Mouse (Mus musculus): ENCODE measurements around the gene Rrnad1. TPM values are rescaled to one million over a fixed set of nuclear protein-coding genes. Genes with fewer than 3 reads are reported as not detected.
A peak's percentile ranks its signal among the peaks of the same experiment; 100 is the strongest.

Gene Rrnad1
- polyA plus RNA-seq, 1 experiment = 17.8 TPM

GRCm38 (mm10) chr3:87942471-87942870 lies 12.0 kb upstream of the Rrnad1 start:
- Histone ChIP-seq H3K4me1 (ENCODE audit: control insufficient read depth, insufficient read depth, low read length) (peaks cover 6% of the 10 kb centered on the region; the same call in 1 of the 2 replicates), H3K4me3 (ENCODE audit: insufficient read depth, low read length) (no peak overlapping the region), H3K27ac (ENCODE audit: insufficient read depth, low read depth, low read length) (no peak overlapping the region)
- no peak for TF ChIP-seq POLR2A (IDR thresholded peaks at IDR 0.05; ENCODE audit: borderline replicate concordance, low read depth, low read length)
- TF ChIP-seq CTCF (IDR thresholded peaks at IDR 0.05; ENCODE audit: low read depth, low read length) = no peak

- Histone ChIP-seq H3K27ac (ENCODE audit: insufficient read depth, low read depth, low read length) (no peak overlapping the region), H3K4me3 (ENCODE audit: insufficient read depth, low read length) (no peak overlapping the region), H3K4me1 (ENCODE audit: control insufficient read depth, insufficient read depth, low read length) (no peaks in the 10 kb centered on the region)
- TF ChIP-seq CTCF (IDR thresholded peaks at IDR 0.05; ENCODE audit: low read depth, low read length) (no peak), POLR2A (IDR thresholded peaks at IDR 0.05; ENCODE audit: borderline replicate concordance, low read depth, low read length) (no peak)
Measured at GRCm38 (mm10) chr3:87940611-87941010, 10.1 kb upstream of the Rrnad1 start.

GRCm38 (mm10) chr3:87935776-87936175 lies 5.3 kb upstream of the Rrnad1 start:
- no peak overlapping the region for H3K4me3 ChIP-seq (ENCODE audit: insufficient read depth, low read length)
- no peak overlapping the region for H3K27ac ChIP-seq (ENCODE audit: insufficient read depth, low read depth, low read length)
- H3K4me1 ChIP-seq (ENCODE audit: control insufficient read depth, insufficient read depth, low read length) = peaks cover 17% of the 10 kb centered on the region
- TF ChIP-seq CTCF (IDR thresholded peaks at IDR 0.05; ENCODE audit: low read depth, low read length) (peak; percentile 93), POLR2A (IDR thresholded peaks at IDR 0.05; ENCODE audit: borderline replicate concordance, low read depth, low read length) (no peak)

DNA sequence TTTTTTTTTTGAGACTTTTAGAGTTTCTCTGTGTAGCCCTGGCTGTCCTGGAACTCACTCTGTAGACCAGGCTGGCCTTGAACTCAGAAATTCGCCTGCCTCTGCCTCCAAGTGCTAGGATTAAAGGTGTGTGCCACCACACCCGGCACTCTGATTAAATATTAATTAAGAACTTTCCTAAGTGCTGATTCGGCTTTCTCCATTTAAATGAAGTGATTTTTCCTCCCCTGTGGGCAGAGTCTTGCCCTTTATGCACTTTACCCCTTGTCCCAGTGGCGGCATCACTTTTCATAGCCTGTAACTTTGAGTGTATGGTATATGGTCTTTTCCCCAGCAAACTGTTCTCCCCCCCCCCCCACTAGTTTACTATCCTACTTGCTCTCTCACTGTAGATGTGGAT lies 4.7 kb upstream of the Rrnad1 start:
- Histone ChIP-seq H3K27ac (ENCODE audit: insufficient read depth, low read depth, low read length) (no peak overlapping the region), H3K4me3 (ENCODE audit: insufficient read depth, low read length) (no peak overlapping the region), H3K4me1 (ENCODE audit: control insufficient read depth, insufficient read depth, low read length) (peaks cover 17% of the 10 kb centered on the region)
- TF ChIP-seq POLR2A (IDR thresholded peaks at IDR 0.05; ENCODE audit: borderline replicate concordance, low read depth, low read length) = no peak
- TF ChIP-seq CTCF (IDR thresholded peaks at IDR 0.05; ENCODE audit: low read depth, low read length) = no peak

- no peak for TF ChIP-seq POLR2A (IDR thresholded peaks at IDR 0.05; ENCODE audit: borderline replicate concordance, low read depth, low read length)
- TF ChIP-seq CTCF (IDR thresholded peaks at IDR 0.05; ENCODE audit: low read depth, low read length) = no peak
- H3K4me3 ChIP-seq (ENCODE audit: insufficient read depth, low read length) = no peak overlapping the region
- no peak overlapping the region for H3K27ac ChIP-seq (ENCODE audit: insufficient read depth, low read depth, low read length)
- peaks cover 17% of the 10 kb centered on the region for H3K4me1 ChIP-seq (ENCODE audit: control insufficient read depth, insufficient read depth, low read length)
Measured at GRCm38 (mm10) chr3:87934501-87934900, 4.0 kb upstream of the Rrnad1 start.

GRCm38 (mm10) chr3:87934026-87934425 lies 3.5 kb upstream of the Rrnad1 start:
- TF ChIP-seq CTCF (IDR thresholded peaks at IDR 0.05; ENCODE audit: low read depth, low read length) (no peak), POLR2A (IDR thresholded peaks at IDR 0.05; ENCODE audit: borderline replicate concordance, low read depth, low read length) (no peak)
- Histone ChIP-seq H3K4me3 (ENCODE audit: insufficient read depth, low read length) (no peak overlapping the region), H3K27ac (ENCODE audit: insufficient read depth, low read depth, low read length) (no peak overlapping the region), H3K4me1 (ENCODE audit: control insufficient read depth, insufficient read depth, low read length) (peaks cover 17% of the 10 kb centered on the region)

DNA sequence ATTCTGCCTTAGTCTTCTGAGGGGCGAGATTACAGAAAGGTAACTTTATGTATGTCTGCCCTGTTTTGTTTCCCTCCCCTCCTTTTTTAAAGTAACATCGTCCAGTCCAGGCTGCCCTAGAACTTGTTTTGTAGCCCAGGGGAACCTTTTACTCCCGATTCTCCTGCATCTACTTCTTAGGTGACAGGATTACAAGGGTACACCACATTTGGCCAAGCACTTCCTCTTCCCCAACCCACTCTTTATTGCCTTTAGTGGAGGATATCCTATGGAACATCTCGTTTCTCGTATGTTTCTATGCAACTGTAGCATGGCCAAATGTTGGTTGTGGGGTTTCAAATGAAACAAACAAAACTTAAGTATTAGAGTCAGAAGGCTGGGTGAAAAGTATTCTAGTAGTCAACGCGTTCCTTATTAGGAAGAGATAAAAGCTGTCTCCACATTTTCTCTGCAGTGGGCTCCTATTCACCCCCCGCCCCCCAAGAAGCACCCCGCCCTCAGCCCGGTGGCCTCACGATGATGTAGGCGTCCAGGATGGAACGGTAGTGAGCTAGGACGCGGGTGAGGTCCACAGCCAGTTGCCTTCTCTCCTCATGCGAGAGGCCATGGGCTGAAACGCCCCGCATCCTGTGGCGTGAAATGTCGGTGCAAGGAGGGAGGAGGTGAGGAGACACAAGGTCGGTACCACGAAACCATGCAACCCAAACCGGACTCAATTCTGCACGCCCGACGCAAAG lies 1.0 kb downstream of the Rrnad1 start:
- Histone ChIP-seq H3K27ac (ENCODE audit: insufficient read depth, low read depth, low read length) (peak overlapping the region; percentile 59), H3K4me1 (ENCODE audit: control insufficient read depth, insufficient read depth, low read length) (peaks cover 17% of the 10 kb centered on the region), H3K4me3 (ENCODE audit: insufficient read depth, low read length) (peak overlapping the region; percentile 93)
- no peak for TF ChIP-seq CTCF (IDR thresholded peaks at IDR 0.05; ENCODE audit: low read depth, low read length)
- TF ChIP-seq POLR2A (IDR thresholded peaks at IDR 0.05; ENCODE audit: borderline replicate concordance, low read depth, low read length) = no peak

GRCm38 (mm10) chr3:87927452-87927851 lies 3.1 kb downstream of the Rrnad1 start:
- Histone ChIP-seq H3K4me3 (ENCODE audit: insufficient read depth, low read length) (no peak overlapping the region), H3K4me1 (ENCODE audit: control insufficient read depth, insufficient read depth, low read length) (peaks cover 13% of the 10 kb centered on the region), H3K27ac (ENCODE audit: insufficient read depth, low read depth, low read length) (no peak overlapping the region)
- no peak for TF ChIP-seq POLR2A (IDR thresholded peaks at IDR 0.05; ENCODE audit: borderline replicate concordance, low read depth, low read length)
- TF ChIP-seq CTCF (IDR thresholded peaks at IDR 0.05; ENCODE audit: low read depth, low read length) = no peak

GRCm38 (mm10) chr3:87924996-87925395 lies 5.5 kb downstream of the Rrnad1 start:
- H3K4me3 ChIP-seq (ENCODE audit: insufficient read depth, low read length) = no peak overlapping the region
- no peak overlapping the region for H3K27ac ChIP-seq (ENCODE audit: insufficient read depth, low read depth, low read length)
- TF ChIP-seq POLR2A (IDR thresholded peaks at IDR 0.05; ENCODE audit: borderline replicate concordance, low read depth, low read length) = no peak
- TF ChIP-seq CTCF (IDR thresholded peaks at IDR 0.05; ENCODE audit: low read depth, low read length) = no peak
- peaks cover 4% of the 10 kb centered on the region; the same call in 1 of the 2 replicates for H3K4me1 ChIP-seq (ENCODE audit: control insufficient read depth, insufficient read depth, low read length)

DNA sequence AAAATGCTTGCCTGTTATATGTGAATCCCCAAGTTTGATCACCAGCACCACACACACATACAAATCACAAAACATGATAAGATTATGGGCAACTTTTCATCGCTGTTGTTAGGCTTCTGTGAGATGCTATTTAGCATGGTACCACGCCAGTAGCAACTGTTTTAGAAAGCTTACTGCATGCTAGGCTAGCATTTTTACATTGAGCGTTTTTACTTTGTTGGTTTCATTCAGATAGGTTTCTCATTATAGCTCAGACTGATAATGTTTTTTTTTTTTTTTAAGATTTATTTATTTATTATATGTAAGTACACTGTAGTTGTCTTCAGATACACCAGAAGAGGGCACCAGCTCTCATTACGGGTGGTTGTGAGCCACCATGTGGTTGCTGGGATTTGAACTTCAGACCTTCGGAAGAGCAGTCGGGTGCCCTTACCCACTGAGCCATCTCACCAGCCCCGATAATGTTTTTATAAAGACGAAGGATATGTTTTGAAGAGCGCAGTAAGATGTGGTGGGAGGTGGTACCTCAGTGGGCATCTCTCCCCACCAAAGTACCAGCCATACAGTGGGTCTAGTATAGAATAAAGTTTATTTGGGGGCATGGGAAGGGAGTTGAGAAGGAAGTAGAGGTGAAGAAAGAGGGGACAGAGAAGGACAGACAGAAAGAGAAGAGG lies 10.1 kb downstream of the Rrnad1 start:
- TF ChIP-seq CTCF (IDR thresholded peaks at IDR 0.05; ENCODE audit: low read depth, low read length) (no peak), POLR2A (IDR thresholded peaks at IDR 0.05; ENCODE audit: borderline replicate concordance, low read depth, low read length) (no peak)
- Histone ChIP-seq H3K27ac (ENCODE audit: insufficient read depth, low read depth, low read length) (no peak overlapping the region; the same call in 1 of the 2 replicates), H3K4me3 (ENCODE audit: insufficient read depth, low read length) (peak overlapping the region; percentile 67), H3K4me1 (ENCODE audit: control insufficient read depth, insufficient read depth, low read length) (peaks cover 4% of the 10 kb centered on the region; the same call in 1 of the 2 replicates)

All from bone marrow macrophage, adult 2 months (primary cell).